Mouse (Mus musculus) lung, adult 2 months (tissue): Measurements from ENCODE around the gene A730061H03Rik.

ENCODE experiments used
- CTCF ChIP-seq: fragments of 200-500 bp; IDR thresholded peaks from 2 replicates; pipeline ENCODE4 v1.5.1; 2011; ENCODE audit warnings: mild to moderate bottlenecking, low read length, control low read depth; ENCODE audit not compliant: insufficient read depth
- POLR2A ChIP-seq: fragments of 200-500 bp; IDR thresholded peaks from 2 replicates; pipeline ENCODE4 v1.6.1; 2011; ENCODE audit warnings: low read depth, mild to moderate bottlenecking, control low read depth, low read length, borderline replicate concordance; ENCODE audit errors: extremely low read depth

DNA sequence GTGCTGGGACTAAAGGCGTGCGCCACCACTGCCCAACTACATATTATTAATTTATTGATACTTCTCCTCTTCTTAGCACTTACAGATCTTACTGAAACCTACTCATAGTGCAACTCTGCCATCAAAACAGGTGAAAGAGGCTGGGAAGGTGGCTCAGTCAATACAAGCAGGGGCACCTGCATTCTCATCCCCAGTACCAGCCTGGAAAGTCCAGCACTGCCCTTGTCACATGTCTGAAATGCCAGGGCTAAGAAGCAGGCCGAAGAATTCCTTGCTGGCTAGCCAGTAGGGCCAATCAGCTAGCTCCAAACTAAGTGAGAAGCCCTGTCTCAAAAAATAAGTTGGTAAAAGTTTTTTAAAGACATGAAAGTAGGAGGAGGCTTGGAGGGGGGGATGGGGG is 2.6 kb downstream of the A730061H03Rik start:
- TF ChIP-seq CTCF, result no peak
- no peak for TF ChIP-seq POLR2A
